Mouse (Mus musculus) myocyte (in vitro differentiated cells): ENCODE data around the gene Wrap53.

ENCODE experiments used
- CEBPB ChIP-seq: IDR thresholded peaks from 2 replicates; pipeline ENCODE4 v1.6.1; 2011; ENCODE audit warnings: mild to moderate bottlenecking, moderate library complexity; ENCODE audit not compliant: poor library complexity, insufficient read depth, severe bottlenecking
- MYOG ChIP-seq, 3 experiments: IDR thresholded peaks; one replicate each; pipeline ENCODE4 v1.6.1; 2011; ENCODE audit warnings: control low read depth in 2 of 3, low read depth in 2 of 3, mild to moderate bottlenecking in 2 of 3; ENCODE audit not compliant: insufficient read length in 2 of 3, control insufficient read depth in 1 of 3, insufficient read depth in 1 of 3

GRCm38 (mm10) chr11:69621571-69622268 is 41.7 kb upstream of the Wrap53 start, which contains the start of gene Sat2:
- no peak for TF ChIP-seq CEBPB
- TF ChIP-seq MYOG (IDR thresholded peaks at IDR 0.05; ENCODE audit: control insufficient read depth in 1 of 3, insufficient read depth in 1 of 3, insufficient read length in 2 of 3, low read depth in 2 of 3), result no peak
